Mouse (Mus musculus): ENCODE results near the gene Sync. TPM values are rescaled to one million over a fixed set of nuclear protein-coding genes. Genes with fewer than 3 reads are reported as not detected.

Gene Sync
- total and polyA plus RNA-seq, 3 experiments: 0.31 to 0.43 TPM; not detected in 1

DNA sequence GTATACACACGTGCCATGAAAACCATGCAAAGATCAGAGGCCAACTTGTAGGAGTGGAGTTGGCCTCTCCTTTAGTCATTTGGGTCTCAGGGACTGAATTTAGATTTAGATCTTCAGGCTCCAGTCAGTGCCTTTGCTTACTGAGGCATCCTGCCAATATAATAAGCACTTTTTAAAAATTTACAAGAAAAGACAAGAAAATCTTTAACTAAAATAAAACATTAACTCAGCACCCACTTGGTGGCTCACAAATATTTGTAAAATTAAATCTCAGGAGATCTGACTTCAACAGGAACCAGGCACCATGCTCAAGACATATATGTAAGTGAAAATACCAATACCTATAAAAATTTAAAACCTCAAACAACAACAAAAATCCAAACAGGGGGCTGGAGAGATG lies 33.5 kb downstream of the Sync start:
- no peak overlapping the region for H3K4me3 ChIP-seq (ENCODE audit: control insufficient read depth in 1 of 2, insufficient read depth in 1 of 2, low read depth in 2 of 2, low read length in 2 of 2)
- H3K79me2 ChIP-seq (ENCODE audit: control insufficient read depth, insufficient read depth, low read length, poor library complexity): peaks cover 10% of the 10 kb centered on the region
- TF ChIP-seq E2F4 (IDR thresholded peaks at IDR 0.05; ENCODE audit: borderline replicate concordance, low read depth, low read length): no peak
- no peak for TF ChIP-seq HCFC1 (IDR thresholded peaks at IDR 0.05; ENCODE audit: low read depth, low read length)
- TF ChIP-seq USF1 (IDR thresholded peaks at IDR 0.05; ENCODE audit: low read depth, low read length): no peak
- TF ChIP-seq GABPA (IDR thresholded peaks at IDR 0.05; ENCODE audit: low read depth, low read length): no peak
- TF ChIP-seq ZNF384 (IDR thresholded peaks at IDR 0.05; ENCODE audit: low read depth, low read length): no peak
- no peak for TF ChIP-seq ETS1 (IDR thresholded peaks at IDR 0.05; ENCODE audit: low read depth, low read length)
- no peak for TF ChIP-seq CTCF (IDR thresholded peaks at IDR 0.05 in 2 of 3, conservative IDR thresholded peaks at IDR 0.05 in 1 of 3; ENCODE audit: control insufficient read depth in 1 of 3, insufficient read depth in 1 of 3, low read depth in 2 of 3, low read length in 3 of 3, poor library complexity in 1 of 3, severe bottlenecking in 1 of 3)
- TF ChIP-seq TCF12 (IDR thresholded peaks at IDR 0.05; ENCODE audit: low read depth, low read length): no peak
- TF ChIP-seq MYC (IDR thresholded peaks at IDR 0.05; ENCODE audit: low read depth, low read length): no peak
- no peak for TF ChIP-seq ZKSCAN1 (IDR thresholded peaks at IDR 0.05; ENCODE audit: low read depth, low read length)
- TF ChIP-seq RAD21 (IDR thresholded peaks at IDR 0.05; ENCODE audit: low read depth, low read length): no peak
- TF ChIP-seq POLR2AphosphoS5 (IDR thresholded peaks at IDR 0.05; ENCODE audit: borderline replicate concordance, low read depth, low read length): no peak
- TF ChIP-seq MEF2A (IDR thresholded peaks at IDR 0.05; ENCODE audit: extremely low read depth, insufficient replicate concordance, low read depth, low read length, poor library complexity, severe bottlenecking): no peak
- no peak for TF ChIP-seq GATA1 (IDR thresholded peaks at IDR 0.05; ENCODE audit: low read depth, low read length)
- no peak for TF ChIP-seq POLR2AphosphoS2 (IDR thresholded peaks at IDR 0.05; ENCODE audit: low read length)
- TF ChIP-seq MYB (IDR thresholded peaks at IDR 0.05; ENCODE audit: low read depth, low read length): no peak
- TF ChIP-seq MAX (IDR thresholded peaks at IDR 0.05; ENCODE audit: low read length): no peak
- no peak for DNase-seq (ENCODE audit: low read depth, low spot score)
- peaks cover 2 to 34% of the 10 kb centered on the region in 2 experiments for H3K36me3 ChIP-seq (ENCODE audit: control insufficient read depth in 1 of 2, insufficient read depth in 2 of 2, low read length in 2 of 2)
- no peak overlapping the region for H3K9ac ChIP-seq (ENCODE audit: control insufficient read depth, low read depth, low read length, poor library complexity, severe bottlenecking)
- H3K27me3 ChIP-seq (ENCODE audit: control insufficient read depth in 1 of 2, insufficient read depth in 2 of 2, low read length in 2 of 2): no peaks in the 10 kb centered on the region
- H3K9me3 ChIP-seq (replicated peaks; ENCODE audit: insufficient read depth, low read length): no peaks in the 10 kb centered on the region
- H3K27ac ChIP-seq (ENCODE audit: control insufficient read depth, low read depth, low read length): no peak overlapping the region
- no peaks in the 10 kb centered on the region for H3K4me1 ChIP-seq (ENCODE audit: control insufficient read depth in 1 of 2, insufficient read depth in 2 of 2, low read length in 2 of 2)

- no peaks in the 10 kb centered on the region for H3K4me1 ChIP-seq (ENCODE audit: control insufficient read depth in 1 of 2, insufficient read depth in 2 of 2, low read length in 2 of 2)
- H3K36me3 ChIP-seq (ENCODE audit: control insufficient read depth in 1 of 2, insufficient read depth in 2 of 2, low read length in 2 of 2): peaks cover 2 to 29% of the 10 kb centered on the region in 2 experiments
- no peaks in the 10 kb centered on the region for H3K9me3 ChIP-seq (replicated peaks; ENCODE audit: insufficient read depth, low read length)
- no peaks in the 10 kb centered on the region for H3K27me3 ChIP-seq (ENCODE audit: control insufficient read depth in 1 of 2, insufficient read depth in 2 of 2, low read length in 2 of 2)
- TF ChIP-seq MEF2A (IDR thresholded peaks at IDR 0.05; ENCODE audit: extremely low read depth, insufficient replicate concordance, low read depth, low read length, poor library complexity, severe bottlenecking): no peak
- TF ChIP-seq TCF12 (IDR thresholded peaks at IDR 0.05; ENCODE audit: low read depth, low read length): no peak
- no peak for TF ChIP-seq POLR2AphosphoS2 (IDR thresholded peaks at IDR 0.05; ENCODE audit: low read length)
- no peak for TF ChIP-seq SMC3 (IDR thresholded peaks at IDR 0.05; ENCODE audit: low read depth, low read length)
- no peak for TF ChIP-seq UBTF (IDR thresholded peaks at IDR 0.05; ENCODE audit: borderline replicate concordance, insufficient read depth, low read depth, low read length)
- TF ChIP-seq POLR2A (IDR thresholded peaks at IDR 0.05; ENCODE audit: control insufficient read depth in 1 of 2, insufficient read depth in 1 of 2, low read depth in 1 of 2, low read length in 2 of 2, poor library complexity in 1 of 2): no peak
- no peak for TF ChIP-seq USF1 (IDR thresholded peaks at IDR 0.05; ENCODE audit: low read depth, low read length)
- no peak for TF ChIP-seq ZKSCAN1 (IDR thresholded peaks at IDR 0.05; ENCODE audit: low read depth, low read length)
- no peak for TF ChIP-seq MYB (IDR thresholded peaks at IDR 0.05; ENCODE audit: low read depth, low read length)
- TF ChIP-seq HCFC1 (IDR thresholded peaks at IDR 0.05; ENCODE audit: low read depth, low read length): no peak
- TF ChIP-seq ZC3H11A (IDR thresholded peaks at IDR 0.05; ENCODE audit: low read depth, low read length): no peak
- no peak for TF ChIP-seq ZMIZ1 (IDR thresholded peaks at IDR 0.05; ENCODE audit: low read depth, low read length)
- no peak for TF ChIP-seq EP300 (IDR thresholded peaks at IDR 0.05; ENCODE audit: low read depth in 1 of 2, low read length in 2 of 2)
- no peak for TF ChIP-seq BHLHE40 (IDR thresholded peaks at IDR 0.05; ENCODE audit: borderline replicate concordance, low read depth, low read length)
- TF ChIP-seq NELFE (IDR thresholded peaks at IDR 0.05; ENCODE audit: low read depth, low read length): no peak
- TF ChIP-seq JUND (IDR thresholded peaks at IDR 0.05; ENCODE audit: low read depth, low read length): no peak
- no peak overlapping the region for H3K4me3 ChIP-seq (ENCODE audit: control insufficient read depth in 1 of 2, insufficient read depth in 1 of 2, low read depth in 2 of 2, low read length in 2 of 2)
- H3K9ac ChIP-seq (ENCODE audit: control insufficient read depth, low read depth, low read length, poor library complexity, severe bottlenecking): no peak overlapping the region
- no peak for DNase-seq (ENCODE audit: low read depth, low spot score)
- no peak overlapping the region for H3K27ac ChIP-seq (ENCODE audit: control insufficient read depth, low read depth, low read length)
- H3K79me2 ChIP-seq (ENCODE audit: control insufficient read depth, insufficient read depth, low read length, poor library complexity): peaks cover 12% of the 10 kb centered on the region
Observed at GRCm38 (mm10) chr4:129322042-129322441, 34.6 kb downstream of the Sync start.

Data from MEL (cell line).